Mouse (Mus musculus): ENCODE measurements at regions not wholly inside any gene's neighbourhood (a gene's known extent, or its start where the extent isn't known, plus 50 kb on each side); places are given as distances from the start of the nearest gene placed in this dataset.

GRCm38 (mm10) chr5:100976736-100977135 lies 131.2 kb downstream of the Gpat3 start:
- DNase-seq, result no peak

- DNase-seq, result no peak
Measured at GRCm38 (mm10) chr5:100951210-100951609, 105.7 kb downstream of the Gpat3 start.
